Mouse (Mus musculus) liver, adult 2 months (tissue): ENCODE data around the gene Creb3l1.

Source experiments
- CTCF ChIP-seq: fragments of 200-500 bp; IDR thresholded peaks from 2 replicates; pipeline ENCODE4 v1.5.1; 2011; ENCODE audit warnings: low read depth, low read length, control low read depth
- POLR2A ChIP-seq: fragments of 200-500 bp; IDR thresholded peaks from 2 replicates; pipeline ENCODE4 v1.6.1; 2011; ENCODE audit warnings: low read length, control low read depth; ENCODE audit not compliant: insufficient read depth; ENCODE audit errors: extremely low read depth

GRCm38 (mm10) chr2:91933471-91933870 lies 90.8 kb downstream of the Creb3l1 start:
- TF ChIP-seq POLR2A (no peak), CTCF (no peak)
